Mouse (Mus musculus) ES-CJ7 (cell line): ENCODE results near the gene Ccdc86.

Experiments
- DNase-seq: peaks from one replicate; pipeline ENCODE4 v3.0.0; 2011; ENCODE audit warnings: low read depth, low spot score

Gene Ccdc86

DNA sequence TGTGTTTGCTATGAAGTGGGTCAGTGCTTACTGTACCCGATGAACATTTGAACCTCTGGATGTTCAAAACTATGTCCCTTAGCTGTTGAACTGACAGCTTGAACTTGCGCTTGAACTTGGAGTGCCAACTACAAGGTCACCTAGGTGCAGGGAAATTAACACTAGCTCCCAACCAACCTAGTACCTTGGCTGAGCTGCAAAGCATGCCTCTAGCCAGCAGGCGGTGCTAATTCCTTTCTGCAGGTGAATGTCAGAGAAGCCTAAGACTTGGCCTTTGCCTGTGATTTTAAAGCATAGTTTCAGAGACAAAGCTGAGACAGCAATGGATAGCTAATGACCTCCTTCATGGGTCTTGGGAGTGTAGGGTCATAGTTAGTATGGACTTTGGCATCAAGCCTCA, 41.2 kb downstream of the Ccdc86 start:
- peak; percentile 60 for DNase-seq

DNA sequence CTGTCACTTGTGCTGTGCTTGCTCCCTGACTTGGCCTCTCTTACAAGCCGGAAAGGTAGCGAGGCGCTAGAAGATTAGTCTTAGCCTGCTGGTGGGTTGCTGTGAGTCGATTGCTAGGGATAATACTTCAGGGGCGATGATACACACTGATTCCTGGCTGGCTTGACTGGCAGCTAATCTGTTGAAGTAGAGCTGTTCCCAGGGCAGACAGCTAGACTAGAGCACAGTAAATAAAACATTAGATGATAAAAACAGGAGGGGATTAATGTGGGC, 43.4 kb downstream of the Ccdc86 start:
- DNase-seq = no peak

DNA sequence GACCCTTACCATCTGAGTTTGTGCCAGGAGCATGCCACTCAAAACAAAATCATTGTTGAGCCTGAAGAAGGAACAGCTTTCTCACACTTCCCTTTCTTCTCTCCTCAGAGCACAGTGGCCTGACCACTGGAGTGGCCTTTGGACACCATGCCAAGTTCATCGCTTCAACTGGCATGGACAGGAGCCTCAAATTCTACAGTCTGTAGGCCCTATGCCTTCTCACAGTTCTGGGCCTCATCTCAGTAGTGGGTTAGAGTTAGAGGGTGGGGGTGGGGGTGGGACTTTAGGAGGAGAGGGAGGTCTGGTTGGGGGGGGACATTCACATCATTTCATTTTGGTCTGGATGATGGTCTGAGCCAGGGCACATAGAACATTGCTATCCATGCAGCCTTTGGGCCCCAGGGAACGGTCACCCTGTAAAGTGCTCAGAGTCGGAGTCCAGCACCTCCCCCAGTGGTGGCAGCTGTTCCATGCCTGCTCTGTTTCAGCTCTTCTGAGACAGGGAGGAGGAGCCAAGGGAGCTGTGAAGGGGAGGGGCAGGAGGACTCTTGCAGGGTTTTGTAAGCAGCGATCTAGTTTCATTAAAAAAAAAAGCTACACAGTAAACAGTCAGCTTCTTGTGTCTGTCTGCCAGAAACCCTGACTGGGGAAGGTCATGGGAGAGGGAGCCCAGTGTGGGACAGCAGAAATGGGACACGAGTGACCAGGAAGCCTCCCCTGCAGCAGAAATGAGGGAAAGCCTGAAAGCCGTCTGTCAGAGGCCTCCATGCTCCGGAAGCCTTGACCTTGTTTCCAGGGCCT, 43.9 kb downstream of the Ccdc86 start:
- DNase-seq = no peak

DNA sequence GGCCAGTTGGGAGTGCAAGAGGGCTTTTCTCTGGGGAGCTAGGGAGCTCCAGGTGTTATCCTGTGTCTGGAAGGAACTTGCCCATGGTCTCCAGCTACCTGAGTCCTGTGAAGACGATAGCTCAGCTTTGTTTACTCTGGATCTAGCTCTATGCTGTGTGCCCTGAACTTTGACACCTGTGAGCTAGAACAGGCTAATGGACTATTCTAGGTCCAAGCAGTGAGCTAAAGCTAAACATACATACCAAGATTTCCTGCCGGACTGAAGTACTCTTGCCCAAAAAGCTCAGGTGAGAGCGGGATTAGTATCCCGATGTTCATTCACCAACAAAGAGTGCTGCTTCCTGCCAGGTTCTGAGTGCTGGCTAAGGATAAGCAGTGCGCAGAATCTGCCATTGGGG, 44.6 kb downstream of the Ccdc86 start:
- DNase-seq = no peak

DNA sequence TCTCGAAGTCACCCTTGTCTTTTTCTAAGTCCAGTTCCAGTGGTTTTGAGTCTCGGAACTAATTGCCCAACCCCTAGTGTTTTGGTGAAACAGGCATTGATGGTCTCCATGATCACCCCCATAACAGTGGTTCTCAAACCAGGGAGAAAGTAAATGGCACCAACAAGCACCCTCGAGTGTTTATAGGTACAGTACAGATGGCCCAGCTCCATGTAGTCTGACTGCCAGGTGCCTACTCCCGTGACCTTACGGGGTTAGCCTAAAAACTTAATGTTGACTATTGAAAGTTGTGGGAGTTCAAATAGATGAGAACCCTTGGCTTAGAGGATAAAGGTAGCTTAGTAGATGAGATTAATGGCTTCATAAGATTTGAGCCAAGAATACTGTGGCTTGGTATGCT, 48.0 kb downstream of the Ccdc86 start:
- DNase-seq = no peak

DNA sequence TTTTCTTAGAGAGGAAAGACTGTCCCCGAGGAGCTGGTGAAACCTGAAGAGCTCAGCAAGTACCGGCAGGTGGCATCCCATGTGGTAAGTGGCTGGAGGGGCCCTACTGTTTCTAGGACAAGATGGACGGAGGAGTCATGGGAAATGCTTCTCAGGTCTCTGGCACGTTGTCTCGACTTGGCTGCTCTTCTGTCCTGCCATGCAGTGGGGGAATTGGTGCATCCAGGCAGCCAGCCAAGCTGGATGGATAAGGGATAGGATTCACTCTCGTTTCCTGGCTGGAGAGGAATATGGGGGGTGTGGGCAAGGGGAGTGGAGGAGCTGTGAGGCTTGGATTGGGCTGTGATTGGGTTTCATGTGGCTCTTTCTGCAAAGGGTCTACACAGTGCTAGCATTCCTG, 48.8 kb downstream of the Ccdc86 start:
- no peak for DNase-seq

DNA sequence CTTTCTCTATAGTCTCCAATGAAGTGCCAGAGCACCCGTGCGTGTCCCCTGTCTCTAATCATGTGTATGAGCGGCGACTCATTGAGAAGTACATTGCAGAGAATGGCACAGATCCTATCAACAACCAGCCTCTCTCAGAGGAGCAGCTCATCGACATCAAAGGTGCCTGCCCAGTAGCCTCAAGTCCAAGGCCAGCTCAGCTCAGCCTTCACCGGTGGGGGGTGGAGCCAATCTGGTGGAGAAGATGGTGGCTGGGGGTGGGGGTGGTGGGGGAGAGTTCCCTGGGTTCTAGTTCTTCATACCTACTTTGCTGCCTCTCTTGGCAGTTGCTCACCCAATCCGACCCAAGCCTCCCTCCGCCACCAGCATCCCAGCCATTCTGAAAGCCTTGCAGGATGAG, 51.6 kb downstream of the Ccdc86 start:
- no peak for DNase-seq

DNA sequence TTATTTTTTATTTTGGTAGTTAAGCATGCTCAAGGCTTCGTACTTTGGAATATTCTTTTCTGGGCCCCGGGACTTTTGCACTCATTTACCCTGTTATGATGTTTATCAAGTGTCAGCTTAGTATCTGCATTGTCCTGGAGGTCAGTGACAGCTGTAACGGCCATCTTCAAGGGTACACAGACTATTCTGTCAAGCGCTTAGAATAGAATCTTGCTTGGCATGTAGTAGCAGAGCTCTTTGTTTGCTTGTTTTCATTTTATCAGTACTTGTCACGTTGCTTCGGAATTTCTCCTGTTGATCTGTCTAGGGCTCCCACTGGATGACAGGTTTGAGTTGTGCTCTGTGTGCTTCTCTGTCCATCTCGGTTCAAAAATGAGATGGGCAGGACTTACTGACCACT, 52.2 kb downstream of the Ccdc86 start:
- DNase-seq = no peak

DNA sequence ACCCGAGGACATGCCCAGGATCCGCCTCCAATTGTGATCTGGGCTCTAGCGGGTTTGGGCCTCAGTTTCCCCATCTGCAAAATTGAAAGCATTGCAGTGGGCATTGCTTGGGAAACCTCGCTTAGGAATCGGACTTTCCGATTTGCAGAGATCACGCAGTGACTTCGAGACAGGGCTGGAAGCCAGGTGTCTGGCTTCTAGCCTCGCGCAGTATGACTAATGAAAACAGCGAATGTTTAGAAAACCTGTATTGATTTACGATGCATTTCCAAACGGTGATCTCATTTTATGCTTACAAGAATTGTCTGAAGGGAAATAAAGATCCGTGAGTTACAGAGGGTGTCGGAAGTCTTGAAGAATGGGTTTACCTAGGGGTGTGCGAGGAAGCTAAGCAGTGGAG, 53.4 kb downstream of the Ccdc86 start:
- no peak for DNase-seq

DNA sequence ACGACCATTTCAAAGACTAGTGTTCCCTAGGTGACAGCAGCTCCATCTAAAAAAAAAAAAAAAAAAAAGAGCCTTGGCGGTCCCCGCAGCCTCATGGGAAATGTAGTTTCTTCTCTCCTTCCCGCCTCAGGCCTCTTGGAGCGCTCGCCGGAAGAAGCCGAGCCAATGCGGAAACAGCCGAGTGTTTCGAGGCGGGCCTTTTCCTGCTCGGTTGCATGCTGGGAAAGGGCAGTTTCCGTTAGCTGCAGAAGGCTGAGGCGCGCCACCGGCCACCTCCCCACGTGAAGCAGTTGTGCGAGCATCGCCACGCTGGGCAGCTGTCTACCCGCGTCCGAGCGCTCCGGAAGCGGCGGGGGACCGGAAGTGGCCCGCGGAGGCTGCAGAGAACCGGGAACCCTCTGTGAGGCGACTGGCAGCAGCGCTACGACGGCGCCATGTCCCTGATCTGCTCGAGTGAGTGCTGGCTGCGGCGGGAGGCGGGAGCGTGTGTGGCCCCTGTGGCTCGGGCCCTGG, 54.0 kb downstream of the Ccdc86 start, which contains the start of gene Prpf19:
Gene Prpf19, plus strand, starts transcription at position 216 of the 513 bp plus-strand sequence.
- peak; percentile 94 for DNase-seq

DNA sequence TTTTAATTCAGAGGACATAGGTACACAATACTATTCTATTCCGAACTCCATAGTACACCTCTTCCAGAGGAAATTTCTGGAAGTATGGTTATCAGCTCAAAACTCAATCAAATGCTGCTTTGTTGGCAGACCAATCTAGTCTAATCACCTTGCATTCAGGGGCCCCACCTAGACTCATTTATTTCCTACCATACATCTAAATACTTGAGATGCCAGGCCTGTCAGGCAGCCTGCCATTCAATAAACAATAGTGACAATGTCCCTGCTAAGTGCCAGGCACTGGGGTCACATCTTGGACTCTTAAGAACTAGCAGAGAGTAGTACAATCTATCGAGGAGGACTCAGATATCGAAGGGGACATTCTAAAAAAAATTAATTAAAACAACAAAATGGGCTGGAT, 56.9 kb downstream of the Ccdc86 start:
- no peak for DNase-seq
